Mouse (Mus musculus) adrenal gland, adult (tissue): Measurements from ENCODE around the gene Cd5.
A peak's percentile ranks its signal among the peaks of the same experiment; 100 is the strongest.

Experiments
- DNase-seq, 2 experiments: peaks; one replicate each; pipeline ENCODE4 v3.0.0; 2022 to 2023; ENCODE audit warnings: low spot score in 1 of 2; ENCODE audit not compliant: inconsistent age in 2 of 2

The Cd5 gene

DNA sequence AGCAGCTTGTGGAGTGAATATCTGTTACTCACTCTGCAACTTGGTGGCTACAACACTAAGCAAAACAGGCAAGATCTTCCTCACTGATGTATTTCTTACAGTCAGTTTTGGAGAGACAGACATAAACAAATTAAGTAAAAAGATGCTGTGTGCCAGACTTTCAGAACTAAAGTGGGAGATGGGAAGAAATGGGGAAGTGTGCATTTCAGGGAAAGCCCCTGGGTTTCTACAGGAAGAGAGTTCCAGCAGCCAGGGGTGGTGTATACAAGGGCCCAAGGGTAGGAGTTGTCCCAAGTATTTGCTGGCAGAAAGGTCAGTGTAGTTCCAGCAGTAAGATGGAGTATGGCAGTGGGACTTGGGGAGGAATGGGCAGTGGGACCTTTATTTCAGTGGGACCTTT, 20.7 kb upstream of the Cd5 start:
- no peak for DNase-seq

- DNase-seq: no peak
Observed at GRCm38 (mm10) chr19:10758708-10759107, 19.9 kb upstream of the Cd5 start.

DNA sequence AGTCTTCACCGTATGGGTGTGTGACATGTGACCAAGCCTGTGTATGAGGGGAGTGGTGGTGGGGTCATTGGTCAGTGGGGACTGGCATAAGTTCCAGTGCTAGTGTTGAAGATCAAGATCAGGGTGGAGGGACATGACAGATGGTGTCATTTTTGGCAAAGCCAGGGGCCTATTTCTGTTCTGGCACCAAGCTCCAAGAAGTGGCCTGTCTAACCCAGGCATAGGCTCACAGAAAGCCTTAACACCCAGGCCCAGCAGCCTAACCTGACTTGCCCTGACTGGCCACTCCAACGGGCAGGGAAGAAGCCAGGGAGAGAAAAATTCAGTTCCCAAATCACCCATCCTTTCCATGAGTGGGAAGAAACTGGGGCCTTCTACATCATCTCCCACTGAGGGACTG, 18.7 kb upstream of the Cd5 start:
- no peak for DNase-seq

DNA sequence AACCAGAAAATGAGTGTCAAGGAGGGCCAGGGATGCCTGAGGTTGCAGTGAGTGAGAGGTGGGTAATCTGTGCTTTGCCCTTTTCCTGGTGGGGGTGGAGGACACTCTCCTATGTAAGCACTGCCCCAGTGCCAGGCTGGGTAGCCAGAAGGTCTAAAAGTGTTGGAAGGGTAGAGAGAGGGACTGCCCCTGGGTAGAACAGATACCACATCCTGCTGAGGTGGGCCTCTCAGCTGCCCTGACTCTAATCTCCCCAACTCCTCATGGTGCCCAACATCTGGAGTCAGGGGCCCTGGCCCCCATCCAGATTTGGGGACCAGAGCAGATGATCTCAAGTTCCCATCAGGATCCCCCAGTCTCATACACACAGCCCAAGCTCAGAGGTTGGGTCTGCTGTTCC, 18.3 kb upstream of the Cd5 start:
- no peak for DNase-seq

GRCm38 (mm10) chr19:10752646-10753045, 13.8 kb upstream of the Cd5 start:
- no peak for DNase-seq

GRCm38 (mm10) chr19:10752106-10752505, 13.3 kb upstream of the Cd5 start:
- no peak for DNase-seq

DNA sequence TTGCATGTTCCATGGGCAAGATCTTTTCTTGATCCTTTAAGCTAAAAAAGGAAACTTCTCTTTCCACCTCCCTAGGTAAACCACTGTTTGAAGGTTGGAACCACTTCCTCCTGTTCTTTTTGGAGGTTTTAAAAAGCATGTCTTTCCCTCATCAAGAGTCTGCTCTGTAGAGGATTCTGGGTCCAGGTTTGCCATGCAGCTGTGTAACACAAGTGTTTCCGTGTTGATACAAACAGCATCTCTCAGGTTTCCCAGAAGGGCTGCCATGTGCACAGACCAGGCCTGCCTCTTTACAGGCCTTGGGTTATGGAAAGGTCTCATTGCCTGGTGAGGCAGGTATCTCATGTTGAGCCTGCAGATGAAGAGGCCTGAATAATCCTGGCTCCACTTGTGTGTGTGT, 12.8 kb upstream of the Cd5 start:
- DNase-seq: no peak

DNA sequence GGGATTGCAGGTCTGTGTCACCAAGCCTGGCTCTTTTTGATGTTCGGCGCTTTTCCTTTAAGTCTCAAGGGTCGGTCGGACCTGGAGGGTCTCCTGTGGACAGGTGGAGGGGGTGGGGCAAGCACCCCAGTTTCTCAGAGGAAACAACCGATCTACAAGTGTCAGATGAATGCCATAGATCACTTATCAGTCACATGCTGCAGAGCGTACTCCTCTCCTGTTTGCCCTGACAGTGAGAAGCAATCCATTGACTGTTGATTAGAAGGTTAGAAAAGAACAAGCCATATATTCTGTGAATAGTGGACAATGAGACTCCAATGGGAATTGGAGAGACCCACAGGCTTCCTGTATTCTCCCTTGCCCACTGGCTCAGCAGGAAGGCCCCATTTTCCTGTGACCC, 11.4 kb upstream of the Cd5 start:
- DNase-seq: no peak

GRCm38 (mm10) chr19:10749295-10749694, 10.5 kb upstream of the Cd5 start:
- DNase-seq: no peak

GRCm38 (mm10) chr19:10748401-10749102, 9.8 kb upstream of the Cd5 start:
- DNase-seq: no peak

DNA sequence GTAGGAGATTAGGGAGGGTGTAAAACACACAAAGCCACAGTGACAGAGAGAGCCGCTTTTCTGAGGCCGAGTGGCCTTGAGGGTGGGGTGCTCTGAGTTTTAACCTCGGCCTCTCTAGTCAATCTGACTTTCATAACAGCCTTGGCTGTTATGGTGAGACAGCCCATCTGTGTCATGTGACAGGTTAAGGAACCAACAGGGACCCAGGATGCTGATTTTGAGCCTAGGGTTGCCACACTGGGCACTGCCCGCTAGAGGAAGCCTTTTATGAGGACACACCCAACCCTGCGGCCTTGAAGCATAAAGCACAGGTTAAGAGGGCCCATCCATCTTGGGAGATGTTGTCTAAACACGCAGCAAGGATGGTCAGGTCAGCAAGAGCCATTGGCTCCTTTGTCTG, 8.9 kb upstream of the Cd5 start:
- DNase-seq: peak in 1 of 2 experiments; percentile 37

DNA sequence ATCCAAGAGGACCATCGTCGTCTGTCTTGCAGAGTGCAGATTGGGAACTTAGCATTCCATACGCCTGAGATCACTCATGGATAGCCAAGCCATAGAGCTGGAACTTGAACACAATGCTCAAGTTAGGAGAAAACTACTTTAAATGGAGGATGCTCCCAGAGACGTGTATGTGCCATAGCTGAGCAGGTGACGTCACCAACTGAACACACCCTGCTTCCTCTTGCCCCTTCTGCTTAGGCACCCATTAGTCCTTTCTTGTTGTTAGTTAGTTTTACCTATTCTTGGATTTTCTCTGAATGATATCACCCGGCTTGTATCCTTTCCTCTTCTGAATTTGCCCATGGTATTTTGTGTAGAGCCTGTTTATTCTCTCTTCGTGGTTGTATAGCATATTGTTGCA, 8.4 kb upstream of the Cd5 start:
- no peak for DNase-seq

GRCm38 (mm10) chr19:10742565-10742964, 3.8 kb upstream of the Cd5 start:
- DNase-seq: no peak

- DNase-seq: no peak
Observed at GRCm38 (mm10) chr19:10742145-10742544, 3.3 kb upstream of the Cd5 start.

DNA sequence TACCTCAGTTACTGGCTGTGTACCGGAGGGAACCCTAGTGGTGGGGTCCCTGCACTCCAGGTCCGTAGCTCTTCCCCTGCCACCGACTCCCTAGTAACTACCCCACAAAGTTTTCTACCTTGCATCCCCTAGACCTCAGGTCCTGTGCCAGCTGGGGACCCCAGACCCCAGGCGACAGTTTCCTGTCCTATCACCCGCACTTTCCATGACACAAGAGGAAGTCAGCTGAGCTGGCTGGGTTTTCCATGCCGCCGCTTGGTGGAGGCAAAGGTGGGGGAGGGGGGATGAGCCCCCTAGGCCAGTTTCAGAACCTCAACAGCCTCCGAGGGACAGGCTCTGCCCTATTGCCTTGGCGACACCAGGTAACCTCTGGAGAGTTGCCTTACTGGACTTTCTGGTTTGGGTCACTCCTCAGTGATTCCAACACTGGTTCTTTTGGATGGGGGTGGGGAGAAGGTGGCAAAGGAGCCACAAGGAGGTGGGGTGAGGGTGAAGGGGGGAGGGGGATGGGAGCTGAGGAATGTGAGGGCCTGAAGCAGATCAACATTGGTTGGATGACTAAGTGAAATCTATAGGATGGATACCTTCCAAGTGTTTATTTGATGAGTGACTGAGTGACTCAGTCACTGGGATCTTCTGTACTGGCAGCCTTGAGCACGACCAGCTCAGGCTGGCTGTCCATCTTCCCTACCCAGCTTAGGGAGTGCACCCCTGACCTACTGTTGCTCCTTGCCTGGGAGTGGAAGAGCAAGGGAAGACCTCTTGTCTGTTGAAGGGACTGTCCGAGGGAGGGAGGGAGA, 2.0 kb upstream of the Cd5 start:
- DNase-seq: peak; percentile 31 to 55

DNA sequence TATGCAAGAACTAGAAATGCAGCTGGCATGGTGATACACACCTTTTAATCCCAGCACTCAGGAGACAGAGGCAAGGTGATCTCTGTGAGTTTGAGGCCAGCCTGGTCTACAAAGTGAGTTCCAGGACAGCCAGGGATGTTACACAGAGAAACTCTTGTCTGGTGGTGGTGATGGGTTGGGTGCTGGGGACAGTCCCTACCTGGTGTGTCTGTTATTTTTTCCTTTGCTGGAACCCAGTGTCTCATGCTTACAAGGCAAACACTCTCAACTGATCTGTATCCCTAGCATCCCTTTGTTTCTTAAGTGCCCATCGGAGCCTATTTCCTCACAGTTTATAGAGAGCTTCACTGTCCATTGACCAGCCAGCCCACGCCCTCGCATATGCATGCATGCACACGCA, 1.1 kb upstream of the Cd5 start:
- DNase-seq: no peak

DNA sequence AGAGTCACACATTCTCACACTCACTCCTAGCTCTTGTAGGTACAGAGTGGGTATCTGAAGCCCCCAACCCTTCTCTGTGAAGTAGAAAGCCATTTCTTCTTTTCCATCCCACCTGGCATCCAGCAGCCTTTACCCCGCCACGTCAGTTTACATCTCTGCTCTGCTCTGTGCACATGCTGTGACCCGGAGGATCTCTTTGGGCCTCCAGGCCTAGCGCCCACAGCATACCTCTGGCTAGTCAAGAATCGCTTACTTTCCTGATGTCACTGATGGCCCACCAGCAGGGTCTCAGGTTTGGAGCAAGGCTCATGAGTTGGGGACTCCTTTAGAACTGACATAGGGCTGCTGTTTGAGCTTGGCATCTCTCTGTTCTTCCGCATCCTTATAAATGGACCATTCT, 764 bp downstream of the Cd5 start:
- no peak for DNase-seq

DNA sequence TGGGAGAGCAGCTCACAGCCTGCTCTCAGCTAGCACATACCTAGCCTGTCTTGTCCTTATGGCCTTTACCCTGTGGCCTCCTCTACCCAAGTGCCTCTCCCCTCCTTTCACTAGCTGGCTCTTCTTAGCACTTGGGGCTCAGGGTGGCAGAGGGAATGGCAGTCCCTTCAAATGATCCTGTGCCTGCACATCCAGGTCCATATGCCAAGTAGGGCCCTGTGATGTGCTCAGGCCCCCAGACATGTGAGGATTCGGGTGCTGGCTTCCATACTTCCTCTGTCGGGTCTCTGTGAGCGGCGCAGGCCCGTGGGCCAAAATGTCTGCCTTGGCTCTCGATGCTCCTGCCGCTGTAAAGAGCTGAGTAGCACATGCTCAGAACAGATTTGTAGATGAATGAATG, 2.9 kb downstream of the Cd5 start:
- DNase-seq: no peak

DNA sequence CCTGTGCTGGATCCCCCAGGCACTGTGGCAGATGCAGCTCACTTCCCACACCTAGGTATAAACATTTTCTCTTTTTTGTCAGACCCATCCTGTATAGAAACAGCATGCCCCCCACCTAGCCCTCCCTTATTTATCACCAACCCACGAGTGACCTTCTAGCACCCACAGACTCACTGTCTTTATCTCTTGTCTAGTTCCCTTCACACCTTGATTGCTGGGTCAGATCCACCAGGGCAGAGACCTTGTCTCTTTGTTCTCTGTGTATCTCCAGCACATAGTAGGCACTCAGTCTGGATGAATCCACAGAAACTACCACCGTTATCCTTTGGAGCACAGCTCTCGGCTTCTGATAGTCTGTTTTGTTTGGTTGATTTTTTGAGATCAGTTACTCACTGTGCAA, 3.7 kb downstream of the Cd5 start:
- DNase-seq: no peak

DNA sequence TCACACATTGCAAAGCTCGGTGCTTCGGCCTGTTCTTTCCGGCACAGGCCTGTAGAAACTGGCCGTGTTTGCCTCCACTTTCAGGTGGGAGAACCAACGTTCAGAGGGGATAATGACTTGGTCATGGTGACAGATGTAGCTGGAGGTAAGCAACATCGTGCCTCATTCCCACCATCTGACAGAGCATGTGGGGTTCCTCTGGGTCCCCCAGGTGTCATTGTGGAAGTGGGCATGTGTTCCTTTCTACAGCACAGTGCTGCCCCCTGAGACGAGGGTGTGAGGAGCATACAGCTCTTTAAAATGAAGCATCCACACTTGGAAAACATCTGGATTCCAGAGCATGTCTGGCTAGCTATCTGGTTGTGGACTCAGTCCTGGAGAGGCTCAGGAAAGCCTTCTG, 4.2 kb downstream of the Cd5 start:
- DNase-seq: no peak

GRCm38 (mm10) chr19:10733501-10734127, 5.2 kb downstream of the Cd5 start:
- no peak for DNase-seq

GRCm38 (mm10) chr19:10732741-10733140, 6.1 kb downstream of the Cd5 start:
- no peak for DNase-seq
